Mouse (Mus musculus) embryonic fibroblast, embryonic 13.5 days (primary cell): ENCODE measurements around the gene Hist2h4.

Experiments
- CTCF ChIP-seq: IDR thresholded peaks from 2 replicates; pipeline ENCODE4 v1.5.1; 2011; ENCODE audit warnings: mild to moderate bottlenecking, control low read depth, low read length, moderate library complexity, borderline replicate concordance; ENCODE audit not compliant: insufficient read depth
- POLR2A ChIP-seq: IDR thresholded peaks from 2 replicates; pipeline ENCODE4 v1.6.1; 2011; ENCODE audit warnings: low read depth, mild to moderate bottlenecking, control low read depth, low read length, moderate library complexity

- TF ChIP-seq CTCF (no peak), POLR2A (no peak)
Measured at GRCm38 (mm10) chr3:96228828-96229227, 34.3 kb downstream of the Hist2h4 start.
